Mouse (Mus musculus): ENCODE measurements around the gene Parp11.

The Parp11 gene

DNA sequence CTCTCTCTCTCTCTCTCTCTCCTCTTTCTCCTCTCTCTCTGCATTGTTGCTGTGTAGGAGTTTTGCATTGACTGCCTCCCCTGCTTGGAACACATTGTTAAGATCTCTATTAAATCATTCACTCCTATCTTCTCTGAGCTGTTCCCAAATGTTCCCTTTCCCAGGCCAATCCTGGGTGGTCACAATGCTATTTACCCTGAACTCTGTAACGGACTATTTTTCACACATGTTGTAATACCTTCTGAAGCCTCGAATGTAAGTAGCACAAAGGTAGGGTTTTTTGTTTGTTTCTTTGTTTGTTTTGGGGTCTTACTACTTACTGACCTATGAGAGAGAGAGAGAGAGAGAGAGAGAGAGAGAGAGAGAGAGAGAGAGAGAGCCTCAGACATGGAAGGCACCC is 2.2 kb downstream of the Parp11 start:
- DNase-seq (ENCODE audit: low spot score) = no peak

DNA sequence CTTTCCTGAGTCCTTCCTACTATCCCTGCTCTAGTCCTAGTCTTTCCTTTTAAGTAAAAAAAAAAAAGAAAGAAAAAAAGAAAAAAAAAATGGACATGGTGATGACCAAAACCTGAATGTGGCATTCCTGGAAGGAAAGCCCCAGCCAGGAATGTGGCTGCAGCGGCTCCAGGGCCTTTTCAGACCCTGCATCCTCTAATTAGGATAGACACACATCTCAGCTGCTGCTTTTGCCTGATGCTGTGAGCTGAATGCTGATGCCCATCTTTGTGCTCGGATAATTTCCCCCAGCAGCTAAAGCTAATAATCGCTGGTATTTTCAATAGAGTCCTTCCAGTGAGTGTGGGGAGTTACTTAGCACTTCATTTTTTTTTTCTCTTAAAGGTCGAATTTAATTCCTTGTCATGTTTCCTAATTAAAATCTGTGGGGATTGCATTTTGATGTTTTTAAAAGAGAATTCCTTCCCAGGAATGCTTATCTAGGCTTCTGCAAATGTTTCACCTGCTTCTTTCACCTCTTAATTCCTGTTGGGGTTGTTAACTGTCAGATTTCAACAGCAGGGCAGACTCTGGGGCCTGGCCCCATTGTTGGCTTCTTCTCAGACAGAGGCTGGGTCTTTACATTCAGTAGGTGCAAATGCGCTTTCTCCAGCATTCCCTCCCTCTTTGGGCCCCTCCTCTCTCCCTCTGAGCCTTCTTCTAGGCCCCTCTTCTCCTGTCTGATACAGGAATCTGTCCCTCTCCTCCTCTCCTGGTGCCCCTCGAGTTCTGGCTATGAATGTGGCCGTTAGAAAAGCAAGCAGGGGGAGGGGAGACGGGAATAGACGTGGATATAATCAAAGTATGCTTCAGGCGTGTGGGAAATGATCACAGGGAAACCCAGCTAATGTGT is 3.1 kb downstream of the Parp11 start:
- no peak for DNase-seq (ENCODE audit: low spot score)

DNA sequence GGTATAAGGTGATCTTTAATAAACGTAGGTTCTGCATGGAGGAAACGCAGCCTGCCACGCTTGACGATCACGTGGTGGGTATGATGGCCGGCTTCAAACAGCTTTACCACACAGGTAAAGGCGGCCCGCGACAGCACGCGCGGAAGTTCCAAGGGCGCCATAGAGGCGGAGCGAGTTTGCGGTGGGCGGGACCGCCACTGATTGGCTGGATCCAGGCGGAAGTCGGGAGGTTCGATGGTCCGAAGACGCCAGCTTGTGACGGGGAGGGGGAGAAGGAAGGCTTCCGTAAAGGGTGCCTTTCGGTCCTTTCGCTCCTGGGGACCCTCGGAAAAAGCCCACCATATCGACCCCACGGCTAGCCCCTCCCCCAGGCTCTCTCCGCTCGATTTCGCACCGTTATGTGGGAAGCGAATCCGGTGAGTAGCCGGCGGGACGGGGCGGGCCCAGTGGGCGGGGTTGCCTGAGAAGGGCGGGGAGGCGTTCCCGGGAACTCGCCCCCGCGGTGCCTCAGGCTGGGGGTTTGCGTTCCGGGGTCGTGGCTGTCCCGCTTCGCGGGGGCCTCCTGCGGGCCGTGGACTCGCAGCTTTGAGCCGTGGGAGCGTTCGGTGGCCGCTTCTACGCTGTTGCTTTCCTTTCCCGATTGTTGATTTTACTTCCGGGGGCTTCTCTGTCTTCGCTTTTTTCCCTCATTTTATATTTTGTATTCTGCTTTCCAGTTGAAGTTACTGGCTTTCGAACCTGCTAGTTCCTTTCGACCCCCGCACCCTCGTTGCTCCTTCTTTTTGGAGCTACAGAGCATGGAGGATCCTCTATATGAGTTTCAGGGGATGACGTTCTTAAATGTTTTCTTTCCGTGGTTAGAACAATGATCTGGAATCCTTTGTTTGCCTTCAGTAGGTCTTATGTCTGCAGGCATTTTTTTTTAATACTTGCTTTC is 7.0 kb downstream of the Parp11 start:
- peak; percentile 85 for DNase-seq (ENCODE audit: low spot score)

DNA sequence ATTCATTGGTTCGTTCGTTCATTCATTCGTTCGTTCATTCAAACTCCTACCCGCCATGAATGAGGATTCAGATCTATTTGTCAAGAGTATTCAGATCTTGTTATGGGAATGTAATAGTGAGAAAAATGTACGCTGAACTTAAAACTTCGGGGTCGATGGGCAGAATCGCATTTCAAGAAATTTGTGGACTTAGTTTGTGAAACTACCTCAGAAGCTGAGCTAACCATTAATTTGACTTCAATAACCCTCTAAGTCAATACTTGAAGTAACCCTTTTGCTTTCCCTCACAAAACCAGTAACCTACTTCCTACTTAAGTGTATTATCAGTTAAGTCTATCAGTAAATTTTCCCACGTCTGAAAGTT is 7.7 kb downstream of the Parp11 start:
- DNase-seq (ENCODE audit: low spot score) = no peak

DNA sequence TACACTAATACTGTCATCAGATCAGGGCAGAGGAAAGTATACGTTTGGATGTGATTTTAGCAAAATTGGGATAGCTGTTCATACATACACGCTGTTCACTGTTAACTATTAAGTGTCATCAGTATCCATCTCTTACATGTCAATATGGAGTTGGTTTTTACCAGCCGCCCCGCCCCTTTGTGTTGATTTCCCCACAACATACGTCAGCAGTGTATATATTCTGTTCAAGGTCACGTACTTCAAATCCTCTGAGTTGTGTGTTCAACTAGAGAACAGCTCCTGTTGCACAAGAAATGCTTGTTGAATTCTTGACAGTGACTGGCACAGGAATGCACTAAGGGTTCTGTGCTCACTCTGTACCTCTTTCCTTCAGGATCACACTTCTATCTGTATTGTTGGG is 8.2 kb downstream of the Parp11 start:
- no peak for DNase-seq (ENCODE audit: low spot score)

DNA sequence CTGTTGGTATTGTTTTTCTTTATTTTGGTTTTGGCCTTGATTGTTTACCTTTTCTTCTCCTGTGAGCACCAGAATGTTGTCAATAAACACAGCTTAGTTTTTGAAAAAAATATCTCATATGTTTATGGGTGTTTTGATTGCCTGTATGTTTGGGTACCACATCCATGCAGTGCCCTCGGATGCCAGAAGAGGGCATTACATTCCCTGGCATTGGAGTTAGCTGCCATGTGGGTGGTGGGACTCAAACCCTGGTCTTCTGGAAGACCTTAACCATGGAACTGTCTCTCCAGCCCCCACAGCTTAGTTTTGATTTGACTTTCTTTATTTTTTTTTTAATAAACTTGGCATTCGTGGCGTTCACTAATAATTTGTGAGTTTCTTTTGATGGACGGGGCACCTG is 8.8 kb downstream of the Parp11 start:
- DNase-seq (ENCODE audit: low spot score) = no peak

DNA sequence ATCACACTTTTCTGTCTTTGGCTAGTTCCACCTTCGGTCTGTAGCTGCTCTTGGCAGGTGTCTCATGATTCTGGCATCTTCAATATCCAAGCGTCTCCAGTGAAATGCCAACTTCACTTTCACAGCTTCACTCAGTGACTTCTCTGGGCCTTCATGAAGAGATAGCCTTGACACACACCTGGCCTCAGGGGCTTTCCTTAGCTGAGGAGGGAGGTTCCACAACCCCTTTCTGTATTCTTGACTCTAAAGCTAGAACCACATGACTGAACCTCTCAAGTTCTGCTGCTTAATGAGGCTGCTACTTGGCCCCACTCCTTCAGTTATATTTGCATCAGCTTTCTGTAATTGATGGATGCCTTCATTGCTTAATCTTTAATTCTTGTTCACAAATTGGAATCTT is 10.1 kb downstream of the Parp11 start:
- DNase-seq (ENCODE audit: low spot score) = no peak

DNA sequence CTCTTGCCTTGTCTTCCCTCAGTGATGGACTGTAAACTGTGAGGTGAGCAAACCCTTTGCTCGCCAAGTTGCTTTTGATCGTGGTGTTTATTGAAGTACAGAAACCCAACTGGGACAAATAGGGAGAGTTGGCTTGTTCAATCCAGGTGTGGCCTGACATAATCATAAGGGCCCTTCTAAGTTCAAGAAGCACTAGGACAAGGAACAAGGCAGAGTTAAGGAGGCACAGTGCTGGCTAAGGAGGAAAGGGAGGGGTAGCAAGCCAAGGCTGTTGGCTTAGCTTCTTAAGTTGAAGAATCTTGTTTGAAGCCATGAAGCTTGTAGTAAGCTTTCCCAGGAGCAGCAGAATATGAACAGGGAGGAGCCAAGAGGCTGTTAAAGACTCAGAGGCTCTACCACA is 13.1 kb downstream of the Parp11 start:
- no peak for DNase-seq (ENCODE audit: low spot score)

DNA sequence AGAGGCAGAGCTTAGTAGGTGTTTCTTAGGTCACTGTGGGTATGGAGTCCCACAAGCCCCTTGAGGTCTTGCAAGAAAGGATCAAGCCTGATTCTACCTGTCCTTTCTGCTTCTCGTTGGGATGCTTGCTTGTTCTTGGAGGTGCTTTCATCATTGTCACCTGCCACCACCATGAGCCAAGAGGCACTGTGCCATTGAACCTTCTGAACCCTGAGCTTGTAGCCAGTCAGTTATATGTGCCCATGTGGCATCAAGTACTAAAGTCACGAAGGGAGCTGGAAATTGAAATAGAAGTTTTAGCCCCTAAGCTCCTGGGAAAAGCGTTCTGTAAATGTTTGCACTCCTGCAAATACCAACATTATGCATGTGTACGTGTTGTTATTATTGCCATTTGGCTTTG is 14.9 kb downstream of the Parp11 start:
- no peak for DNase-seq (ENCODE audit: low spot score)

DNA sequence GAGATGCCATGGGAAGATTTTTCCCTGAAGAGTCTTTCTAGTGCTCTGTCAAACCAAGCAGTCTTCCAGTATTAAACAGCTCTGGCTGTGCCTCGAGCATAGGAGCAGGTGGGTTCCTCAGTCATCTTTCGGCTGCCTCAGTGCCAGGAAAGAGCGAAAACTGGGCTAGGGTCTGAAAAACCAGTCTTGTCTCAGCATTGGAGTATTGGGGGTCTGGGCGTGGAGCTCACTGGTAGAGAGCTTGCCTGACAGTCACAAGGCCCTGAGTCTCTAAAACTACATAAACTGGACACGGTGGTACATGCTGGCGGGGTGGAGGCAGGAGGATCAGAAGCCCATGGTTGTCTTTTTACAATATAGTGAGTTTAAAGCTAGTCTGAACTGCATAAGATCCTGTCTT is 15.6 kb downstream of the Parp11 start:
- DNase-seq (ENCODE audit: low spot score) = no peak

DNA sequence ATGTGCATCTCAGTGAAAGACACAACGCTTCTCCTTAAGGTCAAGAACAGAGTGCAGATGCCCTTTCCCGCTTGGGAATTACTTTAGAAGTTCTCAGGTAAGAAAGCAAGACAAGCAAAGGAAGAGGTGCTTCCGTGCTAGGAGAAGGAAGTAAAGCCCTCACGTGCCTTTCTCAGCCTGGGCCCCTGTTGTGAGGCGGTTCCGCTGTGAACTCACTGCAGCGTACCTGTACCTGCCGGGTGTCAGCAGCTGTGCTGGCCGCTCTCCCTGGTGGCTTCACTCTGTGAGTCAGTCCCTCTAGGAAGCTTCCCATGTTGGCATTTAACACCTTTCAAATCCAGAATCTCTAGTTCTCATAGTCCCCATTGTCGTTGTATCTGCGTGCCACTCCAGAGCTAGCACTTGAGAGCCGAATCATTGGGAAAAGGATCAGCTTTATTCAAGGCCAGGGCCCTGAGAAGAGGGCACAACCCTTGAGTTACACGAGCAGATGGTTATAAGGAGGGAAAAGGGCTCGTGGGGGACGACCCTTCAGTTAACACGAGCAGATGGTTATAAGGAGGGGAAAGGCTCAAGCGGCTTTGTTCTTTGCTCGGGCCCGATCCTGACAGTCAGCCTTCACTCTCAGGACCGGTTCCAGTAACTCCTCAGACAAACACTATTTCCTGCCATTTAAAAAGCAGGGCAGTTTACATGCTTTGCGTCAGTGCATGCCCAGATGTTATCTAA is 16.8 kb downstream of the Parp11 start:
- no peak for DNase-seq (ENCODE audit: low spot score)

DNA sequence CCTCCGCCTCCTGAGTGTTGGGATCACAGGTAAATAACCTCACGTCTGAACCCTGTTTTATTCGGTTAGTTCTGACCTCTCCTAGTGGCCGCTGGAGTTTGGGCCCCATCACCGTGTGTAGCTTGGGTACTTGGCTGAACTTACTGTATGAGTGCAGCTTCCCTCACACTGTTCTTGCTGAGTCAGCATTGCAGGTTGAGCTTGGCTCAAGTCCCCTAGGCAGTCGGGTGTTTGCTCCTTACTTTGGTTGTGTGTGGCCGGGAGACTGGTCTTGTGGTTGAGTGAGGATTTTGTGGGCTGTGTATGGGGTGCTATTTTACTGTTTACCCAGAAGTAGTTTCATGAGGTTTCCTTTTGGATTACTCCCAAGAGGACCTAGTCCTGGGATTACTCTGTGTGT is 17.9 kb downstream of the Parp11 start:
- DNase-seq (ENCODE audit: low spot score) = no peak

DNA sequence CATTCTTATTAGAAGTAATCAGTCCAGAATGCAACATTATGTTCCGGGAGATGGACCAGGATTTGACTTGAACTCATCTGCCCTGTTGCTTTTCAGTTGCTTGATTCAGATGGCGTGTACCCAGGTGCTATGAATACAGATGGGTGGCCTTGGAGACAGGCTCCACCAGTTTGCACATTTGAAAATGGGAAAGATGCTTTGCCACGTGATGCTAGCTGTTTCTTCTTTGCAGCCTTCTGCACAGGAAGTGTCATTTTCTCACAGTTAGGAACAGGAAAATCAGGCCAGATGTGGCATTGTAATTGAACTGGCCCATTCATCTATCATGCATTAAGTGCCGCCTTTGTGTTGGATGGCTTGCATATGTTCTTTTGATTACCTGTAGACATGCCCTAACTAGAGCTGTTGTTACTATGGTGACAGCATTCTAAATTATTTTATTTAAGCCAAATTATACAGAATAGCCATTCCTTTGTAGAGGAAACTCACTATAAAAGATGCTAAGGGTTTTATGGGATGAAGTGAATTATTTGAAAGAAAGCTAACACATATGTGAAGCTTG is 20.2 kb downstream of the Parp11 start:
- no peak for DNase-seq (ENCODE audit: low spot score)

DNA sequence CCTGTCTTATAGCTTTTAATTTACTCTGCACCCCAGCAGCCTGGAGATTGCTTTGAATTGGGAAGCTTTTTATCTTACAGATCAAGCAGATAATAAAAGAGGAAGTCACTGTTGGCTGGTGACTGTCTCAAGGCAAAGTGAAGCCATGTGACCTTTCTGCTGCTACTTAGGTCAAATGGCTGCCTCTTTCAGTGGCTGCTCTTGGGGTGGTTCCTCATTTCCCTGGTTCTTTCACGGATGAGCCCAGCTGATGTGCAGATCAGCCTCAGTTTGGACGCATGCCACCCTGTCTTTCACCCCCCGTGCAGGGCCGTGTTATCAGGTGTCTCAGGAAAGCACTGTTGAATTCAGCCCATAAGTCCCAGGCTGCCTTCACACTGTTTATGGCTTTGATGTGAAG is 25.4 kb downstream of the Parp11 start:
- no peak for DNase-seq (ENCODE audit: low spot score)

DNA sequence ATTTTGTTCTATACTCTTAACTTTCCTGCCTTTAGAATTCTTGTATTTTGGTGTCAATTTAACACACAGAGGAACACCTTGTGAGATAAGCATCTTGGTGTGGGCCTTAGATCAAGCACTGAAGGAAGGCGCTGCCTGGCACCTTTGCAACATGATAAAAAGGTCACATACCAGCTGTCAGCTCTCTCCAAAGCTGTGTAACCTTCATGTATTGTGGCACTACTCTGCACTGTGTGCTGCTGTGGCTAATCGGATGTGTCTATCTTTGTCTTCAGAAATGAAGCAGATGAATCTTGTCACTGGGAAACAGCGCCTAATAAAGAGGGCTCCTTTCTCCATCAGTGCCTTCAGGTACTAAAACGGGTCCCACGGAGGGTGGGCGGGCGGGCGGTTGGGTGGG is 27.3 kb downstream of the Parp11 start:
- no peak for DNase-seq (ENCODE audit: low spot score)

DNA sequence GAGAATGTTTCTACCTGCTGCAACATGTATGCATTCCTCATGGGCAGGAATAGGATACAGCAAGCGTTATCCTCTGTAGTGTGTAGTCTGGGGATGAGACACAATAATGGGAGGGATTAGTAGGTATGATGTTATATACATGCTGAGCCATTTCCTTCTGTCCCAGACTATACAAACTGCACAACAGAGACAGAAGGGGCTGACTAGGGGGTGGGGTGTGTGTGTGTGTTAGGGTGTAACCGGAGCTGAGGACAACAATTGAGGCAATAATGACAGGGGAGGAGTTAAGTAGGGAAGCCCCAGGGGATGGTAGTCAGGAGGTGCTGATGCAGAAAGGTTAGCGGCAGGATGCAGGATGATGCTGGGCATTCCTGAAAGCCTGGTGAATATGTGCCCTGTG is 28.6 kb downstream of the Parp11 start:
- DNase-seq (ENCODE audit: low spot score) = no peak

DNA sequence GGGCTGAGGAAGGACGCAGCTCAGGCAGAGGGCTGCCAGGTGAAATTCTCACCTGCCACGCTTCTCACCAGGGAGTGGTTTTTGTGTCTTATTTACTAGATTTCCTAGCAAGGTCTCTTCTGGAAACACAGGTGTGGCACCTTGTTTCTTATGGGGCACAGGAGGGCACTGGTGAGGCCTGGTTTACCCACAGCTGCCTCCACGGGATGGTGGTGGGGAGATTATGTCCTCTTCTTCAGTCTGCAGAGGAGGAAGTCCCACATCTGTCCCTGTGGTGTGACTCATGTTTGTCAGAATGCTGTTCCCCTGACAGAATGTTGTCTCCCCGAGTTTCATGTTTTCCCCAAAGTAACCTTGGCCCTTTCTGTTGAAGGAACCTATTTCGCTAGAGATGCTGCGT is 44.4 kb downstream of the Parp11 start:
- no peak for DNase-seq (ENCODE audit: low spot score)

DNA sequence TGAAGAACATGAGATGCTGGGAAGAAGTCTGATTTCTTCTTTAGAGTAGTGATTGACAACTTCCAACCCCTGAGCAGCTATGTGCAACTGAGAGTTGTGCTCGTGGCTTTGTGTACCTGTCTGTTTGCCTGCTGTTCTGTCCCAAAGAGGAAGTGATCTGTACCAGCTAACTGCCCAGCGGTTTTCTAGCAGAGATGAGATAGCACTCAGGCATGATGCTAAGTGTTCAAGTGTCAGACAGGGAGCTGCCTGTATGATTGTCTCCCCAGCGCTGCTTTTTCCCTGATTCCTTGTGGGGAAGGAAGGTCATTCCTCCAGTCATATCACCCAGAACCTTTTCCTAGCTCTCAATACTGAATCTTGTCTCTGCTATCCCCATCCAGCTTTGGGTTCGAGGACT is 45.9 kb downstream of the Parp11 start:
- DNase-seq (ENCODE audit: low spot score) = no peak

DNA sequence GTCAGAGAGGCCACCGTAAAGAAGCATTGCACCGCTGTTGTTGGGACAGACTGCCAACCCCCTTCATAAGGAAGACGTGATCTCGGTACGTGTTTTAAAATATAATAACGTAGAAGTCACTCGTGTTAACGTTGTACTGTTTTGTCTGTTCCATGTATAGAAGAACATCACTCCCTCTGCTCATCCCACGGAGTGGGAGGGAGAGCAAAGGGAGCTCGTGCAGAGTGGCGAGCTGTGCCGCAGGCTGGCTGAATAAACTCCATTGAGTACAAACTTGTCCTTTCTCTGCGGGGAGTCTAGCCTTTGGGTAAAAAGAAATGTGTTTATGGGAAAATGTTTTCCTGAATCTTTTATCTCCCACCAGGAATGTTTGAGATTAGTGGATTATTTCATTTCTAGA is 47.1 kb downstream of the Parp11 start:
- DNase-seq (ENCODE audit: low spot score) = no peak

DNA sequence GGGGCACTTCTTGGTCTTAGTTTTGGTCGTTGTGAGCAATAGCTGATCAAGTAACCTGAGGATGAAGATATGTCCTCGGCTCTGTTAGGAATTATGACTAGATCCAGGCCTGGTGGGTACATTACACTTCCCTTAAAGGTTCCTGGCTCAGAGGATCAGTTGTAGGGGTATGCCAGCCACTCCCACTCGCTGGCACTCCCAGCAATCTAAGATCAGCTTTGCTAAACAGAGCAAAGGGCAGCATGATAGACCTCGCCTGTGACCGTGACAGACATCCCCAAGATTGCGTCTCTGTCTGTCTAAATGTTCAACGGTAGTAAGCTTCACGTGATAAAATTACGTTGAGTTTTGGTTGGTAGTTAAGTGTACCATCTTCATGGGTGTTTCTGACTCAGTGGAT is 47.7 kb downstream of the Parp11 start:
- DNase-seq (ENCODE audit: low spot score) = no peak

DNA sequence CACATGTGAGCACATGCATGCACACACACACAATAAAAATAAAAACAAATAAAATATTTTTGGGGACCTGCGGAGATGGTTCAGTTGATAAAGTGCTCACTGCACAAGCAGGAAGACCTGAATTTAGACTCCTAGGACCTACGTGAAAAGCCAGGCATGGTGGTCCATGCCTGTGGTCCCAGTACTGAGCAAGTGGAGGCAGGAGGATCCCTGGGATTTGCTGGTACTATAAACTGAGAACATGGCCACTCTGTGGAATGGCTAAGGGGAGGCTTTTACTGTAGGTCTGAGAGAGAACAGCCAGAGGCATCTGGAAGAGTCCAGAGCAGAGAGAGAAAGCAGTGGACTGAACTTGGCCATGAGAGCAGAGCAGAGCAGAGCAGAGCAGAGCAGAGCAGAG is 48.6 kb downstream of the Parp11 start:
- no peak for DNase-seq (ENCODE audit: low spot score)

DNA sequence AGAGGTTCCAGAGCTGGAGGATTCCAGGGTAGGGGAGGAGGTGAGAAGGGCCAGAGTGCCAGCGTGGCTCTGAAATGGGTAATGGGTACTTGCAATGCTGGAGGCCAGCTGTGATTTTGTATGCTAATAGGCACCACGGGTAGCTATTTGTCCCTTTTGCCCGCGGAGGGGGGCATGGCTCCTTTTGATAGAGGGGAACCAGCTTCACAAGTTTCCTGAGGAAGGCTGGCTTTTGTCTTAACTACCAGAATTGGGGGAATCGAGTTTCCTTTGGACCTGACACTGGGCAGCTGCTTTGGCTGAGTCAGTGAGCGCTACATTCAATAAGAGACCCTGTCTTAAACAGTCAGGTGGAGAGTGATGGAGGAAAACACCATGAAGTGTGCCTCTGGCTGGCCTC is 49.2 kb downstream of the Parp11 start:
- DNase-seq (ENCODE audit: low spot score) = no peak
